Mouse (Mus musculus) thymus, postnatal 25 days (tissue): ENCODE measurements around the gene Klf2.
A peak's percentile ranks its signal among the peaks of the same experiment; 100 is the strongest.

Experiments
- DNase-seq: peaks from one replicate; pipeline ENCODE4 v3.0.0; 2022

The Klf2 gene

GRCm38 (mm10) chr8:72306913-72307312, 11.9 kb upstream of the Klf2 start:
- no peak for DNase-seq

DNA sequence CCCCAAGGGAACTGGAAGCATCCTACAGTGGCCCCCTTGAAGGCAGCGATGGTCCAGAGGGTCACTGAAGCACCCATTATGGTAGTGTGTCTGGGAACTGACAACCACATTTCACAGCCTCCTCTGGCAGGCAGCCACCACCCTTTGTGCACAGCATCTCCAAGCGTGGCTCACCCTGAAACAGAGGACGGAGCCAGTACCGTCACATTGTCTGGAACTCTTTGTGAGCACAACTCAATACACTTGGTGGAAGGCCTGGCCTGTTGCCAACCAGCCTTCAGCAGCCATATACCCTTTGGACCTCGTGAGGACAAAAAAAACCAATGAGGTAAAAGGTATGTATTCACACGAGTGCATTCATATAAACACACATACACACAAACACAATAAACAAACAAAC, 10.6 kb upstream of the Klf2 start:
- DNase-seq = no peak

DNA sequence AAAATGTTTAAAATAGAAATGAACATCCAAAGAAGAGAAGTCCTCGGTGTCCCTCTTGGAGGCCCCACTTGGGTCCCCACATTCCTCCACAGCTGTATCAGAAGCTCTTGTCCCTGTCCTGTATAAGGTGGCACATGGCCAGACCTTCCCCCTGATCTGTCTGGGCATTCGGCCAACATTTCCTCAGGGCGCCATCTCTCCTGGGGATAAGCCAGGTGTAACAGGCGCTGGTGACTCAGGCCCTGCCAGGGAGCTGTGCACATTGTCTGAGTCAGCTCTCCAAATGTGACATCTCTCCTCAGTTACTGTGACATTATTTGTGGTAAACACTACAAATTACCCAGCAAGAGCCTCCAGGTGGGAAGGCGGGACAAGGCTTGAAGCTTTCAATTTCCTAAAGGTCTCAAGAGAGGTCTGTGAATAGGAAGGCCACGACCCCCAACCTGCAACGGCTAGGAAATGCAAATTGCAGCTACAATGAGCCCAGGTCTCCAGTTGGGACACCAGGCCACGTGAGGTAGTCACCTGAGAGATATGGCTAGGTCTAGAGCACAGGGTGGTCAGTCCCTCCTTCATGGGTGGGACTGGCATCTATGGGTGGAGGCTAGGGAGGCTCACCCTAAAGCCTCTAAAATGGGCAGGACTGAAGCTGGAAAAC, 7.9 kb upstream of the Klf2 start:
- no peak for DNase-seq

DNA sequence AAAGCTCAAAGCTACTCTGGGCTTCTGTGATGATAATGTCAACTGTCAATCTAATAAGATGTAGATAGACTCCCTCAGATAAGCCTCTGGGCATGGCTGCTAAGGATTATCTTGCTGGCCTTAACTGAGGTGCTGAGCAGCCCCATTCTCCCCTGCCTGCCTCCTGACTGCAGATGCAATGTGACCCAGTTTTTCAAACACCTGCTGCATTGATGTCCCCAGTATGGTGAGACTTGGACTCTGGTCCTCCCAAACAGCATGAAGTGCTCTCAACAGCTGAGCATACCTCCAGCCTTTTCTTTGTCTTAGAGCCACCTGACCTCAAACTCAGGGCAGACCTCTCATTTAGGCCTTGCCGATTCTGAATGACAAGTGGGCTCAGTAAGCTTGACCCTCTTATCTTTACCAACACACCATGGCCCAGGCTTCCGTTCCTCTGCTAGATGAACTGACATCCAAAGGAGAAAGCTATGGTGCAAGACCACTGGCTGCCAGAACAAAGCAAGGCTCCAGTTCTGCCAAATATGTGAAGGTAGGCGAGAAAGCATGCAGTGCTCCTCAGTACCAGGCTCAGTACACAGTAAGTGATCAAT, 5.8 kb upstream of the Klf2 start:
- peak; percentile 64 for DNase-seq

GRCm38 (mm10) chr8:72316053-72316695, 2.7 kb upstream of the Klf2 start:
- no peak for DNase-seq

GRCm38 (mm10) chr8:72317741-72318301, 1.0 kb upstream of the Klf2 start:
- no peak for DNase-seq

- DNase-seq = no peak
Measured at GRCm38 (mm10) chr8:72319397-72319796, 564 bp downstream of the Klf2 start.

GRCm38 (mm10) chr8:72319921-72320802, 1.3 kb downstream of the Klf2 start:
- DNase-seq = no peak

GRCm38 (mm10) chr8:72320803-72321583, 2.2 kb downstream of the Klf2 start:
- no peak for DNase-seq

DNA sequence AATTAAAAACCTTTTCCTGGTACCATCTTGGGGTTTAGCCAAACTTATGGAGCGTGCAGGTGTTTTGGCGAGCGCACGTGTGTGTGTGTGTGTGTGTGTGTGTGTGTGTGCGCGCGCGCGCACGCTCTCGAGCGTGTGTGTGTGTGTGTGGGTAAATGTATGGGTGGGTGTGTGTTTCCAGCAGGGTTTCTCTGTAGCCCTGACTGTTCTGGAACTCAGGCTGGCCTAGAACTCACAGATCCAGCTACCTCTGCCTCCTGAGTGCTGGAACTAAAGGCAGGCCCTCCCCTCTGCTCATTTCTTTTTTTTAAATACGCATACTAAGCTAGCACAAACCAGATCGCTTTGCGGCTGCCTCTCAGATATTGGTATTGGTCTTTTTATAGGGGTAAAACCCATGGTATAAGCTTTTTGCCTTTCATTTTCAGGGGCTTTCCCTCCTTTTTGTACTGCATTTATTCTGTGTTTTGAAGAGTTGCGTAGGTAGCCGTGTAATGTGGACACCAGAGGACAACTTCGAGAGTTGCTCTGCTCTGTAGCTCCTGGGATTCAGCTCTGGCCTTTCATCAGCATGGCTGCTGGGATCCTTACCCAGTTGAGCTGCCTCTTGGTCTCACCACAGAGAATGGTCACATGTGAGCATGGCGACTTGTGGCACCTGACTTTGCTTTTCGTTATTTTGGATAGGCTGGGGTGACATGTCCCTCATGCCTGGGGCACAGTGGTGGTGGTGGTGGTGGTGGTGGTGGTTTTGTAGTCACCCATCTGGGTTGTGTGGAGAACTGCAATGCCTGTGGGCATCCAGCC, 3.0 kb downstream of the Klf2 start:
- DNase-seq = no peak

- DNase-seq = no peak
Measured at GRCm38 (mm10) chr8:72322471-72322889, 3.6 kb downstream of the Klf2 start.

- DNase-seq = no peak
Measured at GRCm38 (mm10) chr8:72323131-72323725, 4.4 kb downstream of the Klf2 start.

GRCm38 (mm10) chr8:72324036-72324706, 5.3 kb downstream of the Klf2 start:
- no peak for DNase-seq

- DNase-seq = no peak
Measured at GRCm38 (mm10) chr8:72324708-72325107, 5.9 kb downstream of the Klf2 start.

DNA sequence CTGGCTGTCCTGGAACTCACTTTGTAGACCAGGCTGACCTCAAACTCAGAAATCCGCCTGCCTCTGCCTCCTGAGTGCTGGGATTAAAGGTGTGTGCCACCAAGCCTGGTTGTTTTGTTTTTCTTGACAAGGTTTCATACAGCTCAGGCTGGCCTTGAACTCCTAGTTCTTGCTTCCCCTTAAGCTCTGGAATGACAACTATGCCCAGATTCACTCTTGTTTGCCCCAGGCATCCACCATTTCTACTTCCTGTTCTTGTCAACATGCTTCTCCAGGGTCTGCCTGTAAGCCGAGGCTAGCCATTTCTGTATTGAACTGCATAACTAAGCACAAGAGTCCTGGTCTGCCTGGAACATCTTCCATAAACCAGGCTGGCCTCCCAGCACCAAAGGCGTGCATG, 10.3 kb downstream of the Klf2 start:
- DNase-seq = no peak

DNA sequence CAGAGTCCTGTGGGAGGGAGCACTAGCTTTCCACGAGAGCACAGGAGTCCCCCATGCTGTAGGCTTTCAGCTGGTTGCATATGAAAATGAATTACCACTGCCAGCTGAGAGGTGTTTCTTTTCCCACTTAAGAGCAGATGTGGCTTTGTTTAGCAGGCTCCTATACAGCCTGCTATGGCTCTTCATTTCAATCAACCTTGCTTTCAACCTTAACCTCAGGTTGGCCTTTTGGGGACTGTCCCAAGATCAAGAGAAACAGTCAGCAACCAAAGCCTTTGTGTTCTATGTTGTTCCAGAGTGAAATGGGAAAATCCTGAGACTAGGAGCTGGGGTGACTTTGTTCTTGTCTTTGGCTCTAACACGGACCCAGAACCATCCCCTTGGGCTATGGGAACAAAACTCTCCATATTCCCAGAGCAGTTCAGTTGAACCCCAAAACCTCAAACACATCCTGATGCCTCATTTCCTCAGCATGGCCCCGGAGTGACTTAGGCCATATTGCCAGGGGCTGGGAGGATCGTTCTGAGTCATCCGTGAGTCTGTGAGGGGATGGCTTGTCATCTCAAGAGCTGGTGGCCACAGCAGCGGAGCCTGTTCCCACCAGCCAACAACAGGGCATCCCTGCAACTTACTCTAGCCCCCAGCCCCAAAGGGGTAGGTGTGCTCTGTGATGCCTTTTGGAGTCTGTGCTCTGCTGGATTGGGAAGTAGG, 12.1 kb downstream of the Klf2 start:
- DNase-seq = no peak

GRCm38 (mm10) chr8:72331631-72332030, 12.8 kb downstream of the Klf2 start:
- DNase-seq = no peak

- no peak for DNase-seq
Measured at GRCm38 (mm10) chr8:72333429-72334143, 14.8 kb downstream of the Klf2 start.

DNA sequence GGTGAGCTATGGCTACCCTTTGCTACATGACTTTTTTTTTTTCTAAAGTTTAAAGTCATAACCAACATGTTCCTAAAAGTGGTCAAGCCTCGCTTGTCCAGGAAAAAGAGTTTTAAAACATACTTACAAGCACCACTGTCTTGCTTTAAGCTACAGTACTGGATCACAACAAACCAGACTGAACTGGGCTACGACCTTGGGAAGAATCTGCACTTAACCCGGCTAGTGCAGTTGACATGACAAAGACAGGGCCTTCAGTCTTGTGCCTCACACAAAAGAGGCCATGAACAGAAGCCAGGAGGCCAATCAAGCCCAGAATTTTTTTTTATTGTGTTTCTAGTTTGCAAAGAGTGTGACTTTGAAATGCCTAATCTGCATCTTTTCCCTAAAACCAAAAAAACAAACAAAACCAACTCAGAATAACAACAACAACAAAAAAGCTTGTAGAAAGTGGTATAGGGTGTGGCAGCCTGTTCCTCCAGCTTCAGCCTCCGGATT, 15.4 kb downstream of the Klf2 start:
- no peak for DNase-seq
